Mouse (Mus musculus) spleen, postnatal 10 days (tissue): ENCODE results near the gene Ms4a4c.
"Not testable (repeated sequence)": the region's sequence is repeated elsewhere in the genome, so short reads cannot be mapped to it uniquely, and the experiment has no call there.

Experiments
- DNase-seq, 2 experiments: peaks; one replicate each; pipeline ENCODE4 v3.0.0; 2021 to 2022; ENCODE audit warnings: low spot score in 2 of 2

Ms4a4c gene

DNA sequence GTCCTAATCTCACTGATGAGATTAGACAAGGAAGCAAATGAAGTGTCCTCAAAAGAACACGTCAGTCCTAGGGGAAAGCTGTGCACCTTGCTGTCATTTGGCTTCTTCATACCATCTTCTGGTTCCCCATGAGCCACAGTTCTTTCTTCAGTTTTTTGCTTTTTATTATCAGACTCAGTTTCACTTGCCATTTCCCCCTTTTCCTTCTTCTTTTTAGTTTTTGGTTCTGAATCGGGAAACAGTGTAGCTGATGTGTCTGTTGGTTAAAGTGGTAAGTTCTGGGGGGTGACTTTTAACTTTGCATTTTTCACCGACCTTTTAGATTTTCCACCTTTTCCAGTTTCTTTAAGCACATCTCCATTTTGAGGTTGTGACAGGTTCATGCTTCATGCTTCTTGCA, at the start of gene Ms4a4c:
Gene Ms4a4c (plus strand): TSS at position 244 of the 400 bp plus-strand sequence.
- no peak for DNase-seq

DNA sequence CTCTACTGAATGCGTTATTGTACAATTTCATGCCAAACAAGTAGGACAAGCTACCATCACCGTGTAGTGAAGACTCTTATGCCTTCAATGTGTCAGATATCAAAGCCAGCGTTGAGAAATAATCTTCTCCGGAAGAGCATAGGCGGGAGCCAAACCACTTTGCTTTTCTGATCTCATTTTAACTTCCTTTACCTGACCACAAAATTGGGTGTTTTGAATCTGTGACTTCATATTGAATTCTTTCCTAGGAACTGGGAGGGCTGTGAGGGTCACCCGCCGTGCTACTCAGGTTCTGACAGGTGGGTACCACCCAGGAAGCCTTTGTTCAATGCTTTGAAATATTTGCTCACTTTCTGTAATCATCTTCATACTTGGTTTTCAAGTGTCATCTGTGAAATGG, 48.8 kb upstream of the Ms4a4c start:
- no peak for DNase-seq

DNA sequence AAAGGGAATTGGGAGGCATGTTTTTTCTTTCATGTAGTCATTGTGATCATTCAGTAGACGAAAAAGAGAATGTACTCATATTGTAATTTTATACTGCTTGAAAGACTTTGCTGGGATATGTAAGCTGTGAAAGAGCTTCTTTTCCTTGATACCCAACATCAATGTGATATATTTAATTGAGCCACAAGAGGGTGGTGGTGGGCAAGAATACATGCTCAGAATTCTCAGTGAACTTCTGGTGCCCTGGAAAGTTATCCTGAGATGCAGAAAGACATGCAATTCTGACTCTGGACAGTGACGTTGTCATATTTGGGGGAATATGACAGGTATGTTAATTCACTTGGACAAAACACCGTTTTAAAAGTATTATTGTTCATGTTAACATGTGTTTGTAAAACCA, 44.5 kb upstream of the Ms4a4c start:
- no peak for DNase-seq

DNA sequence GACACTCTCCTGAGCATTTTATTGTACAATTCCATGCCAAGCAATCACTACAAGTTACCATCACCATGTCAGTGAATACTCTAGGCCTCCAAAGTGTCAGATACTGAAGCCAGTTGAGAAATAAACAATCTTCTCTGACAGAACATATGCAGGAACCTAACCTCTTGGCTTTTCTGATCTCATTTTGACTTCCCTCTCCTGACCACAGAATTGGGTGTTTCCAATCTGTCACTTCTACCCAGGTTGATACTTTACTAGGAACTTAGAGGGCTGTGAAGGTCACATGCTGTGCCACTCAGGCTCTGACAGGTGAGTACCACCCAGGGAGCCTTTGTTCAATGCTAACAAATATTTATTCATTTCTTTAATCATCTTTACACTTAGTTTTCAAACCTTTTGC, 42.6 kb upstream of the Ms4a4c start:
- DNase-seq, result no peak

DNA sequence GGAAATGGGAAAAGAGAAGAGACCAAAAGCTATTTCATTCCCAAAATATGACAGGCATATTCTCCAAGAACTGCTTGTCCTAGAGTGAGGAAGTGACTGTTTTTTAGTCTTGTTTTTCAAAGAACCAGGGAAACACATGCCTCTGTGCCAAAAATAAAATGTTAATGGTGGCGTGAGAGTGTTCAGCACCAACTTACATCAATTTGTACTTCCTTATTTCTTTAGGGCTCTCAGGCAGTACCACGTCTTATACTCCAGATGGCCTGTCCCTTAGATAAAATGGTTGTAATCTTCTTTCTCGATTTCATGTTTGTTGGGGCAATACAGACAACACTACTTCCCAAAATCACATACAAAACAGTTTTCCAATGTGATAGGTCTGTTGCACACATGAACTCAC, 36.3 kb upstream of the Ms4a4c start:
- DNase-seq, result no peak

DNA sequence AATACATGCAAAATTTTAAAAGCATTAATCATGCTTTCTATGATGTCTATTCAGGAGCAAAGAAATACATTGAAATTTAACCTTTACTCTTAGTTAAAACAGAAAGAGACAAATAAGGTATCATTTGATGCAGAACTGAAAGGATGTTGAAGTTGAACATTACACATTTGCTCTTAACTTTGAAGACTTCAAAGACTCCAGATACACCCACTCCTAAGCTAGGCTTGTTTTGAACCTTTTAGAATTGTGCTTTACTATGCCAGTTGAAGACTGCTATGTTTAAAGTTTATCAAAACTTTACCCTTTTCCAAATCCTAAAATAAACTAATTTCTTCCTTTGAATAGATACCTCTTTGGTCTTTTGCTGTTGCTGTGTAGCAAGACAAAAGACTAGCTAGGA, 33.4 kb upstream of the Ms4a4c start:
- no peak for DNase-seq

DNA sequence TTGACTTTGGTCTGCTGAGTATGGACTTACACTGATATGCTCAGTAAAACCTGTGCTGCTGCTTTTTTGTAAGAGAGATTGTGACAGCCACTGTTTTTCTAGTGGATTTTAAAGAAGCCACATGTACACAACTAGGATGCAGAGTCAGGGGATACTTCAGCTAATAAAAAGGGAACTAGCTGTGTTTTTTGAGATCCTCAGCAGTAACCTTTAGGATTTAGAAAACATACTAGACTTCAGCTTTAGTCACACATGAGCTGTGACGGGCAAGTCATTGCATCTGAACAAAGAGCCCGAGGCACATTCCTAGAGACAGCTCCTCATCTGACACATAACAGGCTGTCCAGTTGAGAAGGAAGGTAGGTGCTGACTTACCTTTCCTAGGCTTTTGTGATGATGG, 29.3 kb upstream of the Ms4a4c start, which contains the start of gene Ms4a4a:
Gene Ms4a4a (plus strand): TSS at position 251 of the 400 bp plus-strand sequence.
- DNase-seq, result no peak

DNA sequence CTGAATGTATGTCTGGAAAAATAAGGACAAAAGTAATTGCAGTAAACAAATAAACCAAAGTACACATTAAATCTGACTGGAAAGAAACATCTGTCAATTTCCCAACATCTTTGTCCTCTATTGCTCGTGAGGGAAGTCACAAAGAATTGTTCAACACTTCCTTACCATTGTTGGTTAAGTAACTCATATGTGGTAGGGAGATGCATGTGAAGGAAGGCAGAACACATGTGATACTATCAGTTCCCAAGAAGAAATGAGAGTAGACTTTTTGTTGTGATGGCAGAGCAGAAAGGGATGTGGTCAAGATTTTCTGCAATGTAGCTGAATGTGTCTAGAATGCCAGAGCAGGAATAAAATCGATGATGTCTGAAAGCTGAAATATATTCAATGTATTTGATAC, 28.2 kb upstream of the Ms4a4c start:
- DNase-seq, result no peak

DNA sequence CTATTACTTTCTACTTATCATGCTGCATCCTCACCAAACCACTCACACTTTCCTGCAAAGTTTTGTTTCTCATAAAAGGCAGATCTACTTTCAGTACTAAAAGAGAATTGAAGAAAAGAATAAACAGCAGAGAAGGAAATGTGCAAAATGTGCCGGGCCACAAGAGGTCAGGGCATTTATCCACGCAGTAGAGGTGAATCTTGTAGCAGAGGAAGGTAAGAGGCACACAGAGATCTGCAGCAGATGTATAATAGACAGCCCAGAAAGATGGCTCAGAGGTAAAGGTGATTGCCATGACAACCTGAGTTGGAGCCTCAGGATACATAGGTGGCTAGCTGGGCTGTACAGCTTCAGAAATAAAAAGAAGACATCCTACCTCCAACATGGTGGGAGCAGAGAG, 17.5 kb upstream of the Ms4a4c start:
- DNase-seq, result peak in 1 of 2 experiments; percentile 27

DNA sequence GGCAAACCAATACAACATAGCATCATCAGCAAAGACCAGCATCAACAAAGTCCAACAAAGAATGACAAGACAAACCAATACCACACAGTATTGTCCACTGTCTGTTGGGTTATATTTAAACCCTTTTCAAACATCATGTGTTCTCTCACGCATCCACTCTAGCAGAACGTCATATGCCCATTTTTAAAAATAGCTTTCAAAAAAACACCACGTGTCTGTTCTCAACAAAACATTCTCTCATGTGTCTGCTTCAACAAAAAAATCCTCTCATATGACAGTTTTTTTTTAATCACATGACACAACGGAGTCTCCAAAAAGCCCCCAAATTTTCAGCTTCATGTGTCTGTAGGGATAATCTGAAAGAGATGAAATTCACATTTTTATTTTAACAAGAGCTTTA, 16.9 kb upstream of the Ms4a4c start:
- DNase-seq, result no peak

DNA sequence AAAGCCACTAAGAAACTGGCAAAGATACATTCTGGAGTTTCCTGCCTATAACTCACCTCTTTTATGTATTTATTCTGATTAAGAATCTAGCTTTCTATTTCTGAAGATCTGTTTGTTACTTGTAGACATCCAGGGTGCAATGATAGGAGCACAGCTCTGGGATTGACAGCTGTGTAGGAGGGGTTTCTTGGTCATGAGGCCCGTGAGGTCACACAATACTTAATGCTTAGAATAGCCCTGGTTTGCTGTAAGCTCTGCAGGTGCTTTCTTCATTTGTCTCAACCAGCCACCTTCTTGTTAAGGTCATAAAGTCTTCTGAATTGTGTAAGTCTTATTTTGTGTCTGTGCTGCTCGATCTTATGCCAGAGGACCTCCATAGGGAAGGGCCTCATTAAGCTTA, 15.6 kb upstream of the Ms4a4c start:
- DNase-seq, result no peak

DNA sequence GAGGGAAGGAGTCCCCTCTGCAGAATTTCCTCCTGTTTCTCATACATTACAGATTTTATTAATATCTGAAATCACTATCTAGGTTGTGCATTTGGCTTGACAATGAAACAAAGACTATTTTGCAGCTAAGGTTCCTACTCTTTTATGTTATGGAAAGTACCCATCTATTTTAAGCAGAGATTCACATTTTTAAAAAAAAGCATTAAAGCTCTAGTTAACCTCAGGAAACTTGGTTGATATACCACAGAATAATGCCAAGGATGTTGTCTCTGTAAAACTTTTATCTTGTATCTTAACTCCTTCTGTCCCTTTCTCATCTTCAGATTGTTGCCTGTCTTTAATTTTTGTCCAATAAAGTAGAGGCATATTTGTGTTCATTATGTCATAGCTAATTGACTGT, 8.8 kb upstream of the Ms4a4c start:
- DNase-seq, result no peak

DNA sequence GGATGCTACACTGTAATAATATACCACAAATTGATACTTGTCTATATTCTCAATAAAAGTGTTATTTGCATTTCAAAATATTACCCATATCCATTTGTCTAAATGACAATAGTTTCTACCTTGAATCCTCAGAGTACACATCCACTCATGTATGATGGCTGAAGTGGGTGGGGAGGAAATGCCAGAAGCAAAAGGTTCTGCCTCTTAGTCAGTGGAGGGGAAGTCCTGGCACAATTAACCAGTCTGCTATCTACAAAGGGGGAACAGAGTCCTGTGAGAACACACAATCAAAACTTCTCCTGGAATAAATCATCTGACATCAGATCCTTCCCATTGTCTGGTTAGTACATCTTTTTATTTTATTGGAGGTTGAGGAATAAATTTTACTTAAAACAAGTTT, 2.9 kb downstream of the Ms4a4c start:
- DNase-seq, result peak in 1 of 2 experiments; percentile 21

DNA sequence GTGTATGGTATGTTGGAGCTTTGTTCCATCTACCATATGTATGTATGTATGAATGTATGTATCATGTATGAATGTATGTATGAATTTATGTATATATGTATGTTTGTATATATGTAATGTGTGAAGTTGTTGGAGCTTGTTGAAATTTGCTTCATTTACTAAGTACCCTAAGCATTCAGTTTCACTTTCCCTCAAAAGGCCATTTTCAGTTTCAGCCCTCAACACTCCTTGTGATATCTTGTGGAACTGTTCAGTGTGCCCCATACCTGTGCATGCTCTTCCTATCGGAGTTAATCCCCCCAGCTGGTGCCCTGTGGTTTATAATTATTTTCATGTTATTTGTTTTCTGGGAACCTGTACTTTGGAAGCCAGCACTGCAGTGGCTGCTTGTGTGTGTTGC, 4.0 kb downstream of the Ms4a4c start:
- DNase-seq, result no peak

DNA sequence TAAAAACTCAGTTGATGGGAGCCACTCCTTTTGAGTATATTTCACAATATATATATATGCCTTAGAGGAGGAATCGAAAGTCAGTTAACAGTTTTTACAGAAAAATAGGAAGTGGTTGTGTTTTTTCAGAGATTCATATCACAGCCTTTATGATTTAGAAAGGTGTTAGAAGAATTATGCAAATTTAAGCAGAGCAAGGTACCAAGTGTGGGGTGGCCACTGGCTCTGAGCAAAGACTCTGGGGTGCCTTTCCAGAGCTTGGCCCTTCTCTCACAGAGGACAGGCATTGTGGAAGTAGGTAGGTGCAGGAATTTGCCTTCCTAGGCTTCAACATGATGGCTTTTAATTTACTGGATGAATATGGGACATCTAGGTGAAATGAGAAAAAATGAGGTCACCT, 7.1 kb downstream of the Ms4a4c start:
- peak in 1 of 2 experiments; percentile 15 for DNase-seq

DNA sequence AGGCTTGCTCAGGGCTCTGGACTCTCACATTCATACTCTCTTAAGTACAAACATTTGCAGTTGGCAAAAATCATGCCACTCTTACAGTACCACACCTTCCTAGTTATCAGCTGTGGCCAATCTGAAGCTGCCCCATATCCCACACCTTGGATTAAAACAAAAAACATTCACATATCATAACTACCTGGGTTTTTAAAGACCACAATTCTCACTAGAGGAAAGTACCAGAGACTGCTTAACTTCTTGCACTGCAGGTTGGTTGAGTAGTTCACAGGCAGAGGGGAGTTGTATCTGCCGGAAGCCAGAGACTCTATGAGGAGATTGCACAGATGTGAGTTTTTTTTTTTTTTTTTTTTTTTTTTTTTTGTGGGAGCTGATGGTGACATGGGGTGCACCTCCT, 9.5 kb downstream of the Ms4a4c start:
- DNase-seq, result no peak

DNA sequence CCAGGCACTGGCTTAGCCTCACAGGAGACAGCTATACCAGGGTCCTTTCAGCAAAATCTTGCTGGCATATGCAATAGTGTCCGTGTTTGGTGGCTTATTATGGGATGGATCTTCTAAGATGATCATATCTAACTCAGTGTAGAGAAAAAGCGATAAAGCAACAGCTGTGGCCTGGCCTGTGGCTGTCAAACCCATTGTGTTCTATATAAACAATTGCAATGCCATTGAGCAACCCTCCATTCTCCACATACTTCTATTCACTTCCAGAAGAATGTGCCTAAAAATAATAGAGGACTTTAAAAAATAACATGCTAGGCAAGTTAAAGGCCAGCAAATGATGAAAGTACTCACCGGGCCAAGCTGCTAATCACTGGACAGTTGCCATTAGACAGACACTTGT, 11.0 kb downstream of the Ms4a4c start:
- no peak for DNase-seq

DNA sequence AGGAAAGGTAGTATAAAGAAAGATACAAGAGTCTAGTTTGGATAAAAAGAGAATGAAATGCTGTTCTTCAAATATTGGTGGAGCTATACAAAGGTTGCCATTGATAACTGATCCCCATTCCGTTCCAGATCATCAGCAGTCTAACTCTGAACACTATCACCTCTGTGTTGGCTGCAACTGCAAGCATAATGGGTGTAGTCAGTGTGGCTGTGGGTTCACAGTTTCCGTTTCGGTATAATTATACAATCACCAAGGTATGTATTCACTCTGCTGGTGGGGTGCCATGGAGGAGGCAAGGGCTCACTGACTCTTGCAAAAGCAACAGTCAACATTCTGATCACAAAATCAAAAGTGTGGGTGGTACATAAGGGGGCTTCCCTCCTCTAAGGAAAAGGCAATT, 14.3 kb downstream of the Ms4a4c start:
- not testable (repeated sequence) for DNase-seq

DNA sequence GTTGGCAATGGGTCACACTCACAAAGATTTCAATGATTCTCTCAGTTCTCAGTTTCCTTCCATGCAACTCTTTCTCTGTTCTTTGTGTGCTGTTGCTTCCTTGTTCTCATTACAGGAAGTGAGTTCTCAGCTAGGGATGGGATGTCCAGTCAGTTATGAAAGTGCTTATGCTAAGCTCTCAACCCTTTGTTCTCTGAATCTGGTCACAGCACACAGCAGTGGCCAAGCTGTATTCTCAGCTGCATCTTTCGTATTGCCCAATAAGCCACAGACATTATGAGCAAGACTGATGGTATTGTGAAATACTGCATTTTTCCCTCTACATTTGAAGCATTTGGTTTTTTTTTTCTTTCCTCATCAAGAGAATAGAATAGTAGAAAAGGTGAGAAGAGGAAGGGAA, 26.6 kb downstream of the Ms4a4c start:
- not testable (repeated sequence) for DNase-seq

DNA sequence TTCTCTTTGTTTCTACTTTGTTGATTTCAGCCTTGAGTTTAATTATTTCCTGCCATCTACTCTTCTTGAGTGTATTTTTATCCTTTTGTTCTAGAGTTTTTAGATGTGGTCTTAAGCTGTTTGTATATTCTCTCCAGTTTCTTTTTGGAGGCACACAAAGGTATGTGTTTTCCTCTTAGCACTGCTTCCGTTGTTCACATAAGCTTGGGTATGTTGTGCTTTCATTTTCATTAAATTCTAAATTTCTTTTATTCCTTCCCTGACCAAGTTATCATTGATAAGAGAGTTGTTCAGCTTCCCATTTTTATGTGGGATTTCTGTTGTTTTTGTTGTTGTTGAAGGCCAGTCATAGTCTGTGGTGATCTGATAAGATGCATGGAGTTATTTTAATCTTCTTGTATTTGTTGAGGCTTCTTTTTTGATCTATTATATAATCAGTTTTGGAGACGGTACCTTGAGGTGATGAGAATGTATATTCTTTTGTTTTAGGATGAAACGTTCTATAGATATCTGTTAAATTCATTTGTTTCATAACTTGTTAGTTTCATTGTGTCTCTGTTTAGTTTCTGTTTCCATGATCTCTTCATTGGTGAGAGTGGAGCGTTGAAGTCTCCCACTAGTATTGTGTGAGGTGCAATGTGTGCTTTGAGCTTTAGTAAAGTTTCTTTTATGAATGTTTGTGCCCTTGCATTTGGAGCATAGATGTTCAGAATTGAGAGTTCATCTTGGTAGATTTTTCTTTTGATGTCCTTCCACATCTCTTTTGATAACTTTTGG, 30.7 kb downstream of the Ms4a4c start:
- no peak for DNase-seq

DNA sequence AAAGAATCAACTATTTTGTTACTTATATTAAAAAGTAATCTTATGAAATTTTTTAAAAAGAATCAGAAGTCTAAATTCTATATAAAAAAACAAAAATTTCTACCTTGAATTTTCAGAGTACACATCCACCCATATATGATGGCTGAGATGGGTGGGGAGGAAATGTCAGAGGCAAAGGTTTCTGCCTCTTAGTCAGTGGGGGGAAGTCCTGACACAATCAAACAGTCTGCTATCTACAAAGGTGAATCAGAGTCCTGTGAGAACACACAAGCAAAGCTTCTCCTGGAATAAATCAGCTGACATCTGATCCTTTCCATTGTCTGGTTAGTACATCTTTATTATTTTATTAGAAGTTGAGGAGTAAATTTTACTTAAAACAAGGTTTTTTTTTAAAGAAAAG, 38.8 kb downstream of the Ms4a4c start, which contains the start of gene Ms4a4b:
Gene Ms4a4b (plus strand): TSS at position 216 of the 400 bp plus-strand sequence.
- DNase-seq, result no peak

DNA sequence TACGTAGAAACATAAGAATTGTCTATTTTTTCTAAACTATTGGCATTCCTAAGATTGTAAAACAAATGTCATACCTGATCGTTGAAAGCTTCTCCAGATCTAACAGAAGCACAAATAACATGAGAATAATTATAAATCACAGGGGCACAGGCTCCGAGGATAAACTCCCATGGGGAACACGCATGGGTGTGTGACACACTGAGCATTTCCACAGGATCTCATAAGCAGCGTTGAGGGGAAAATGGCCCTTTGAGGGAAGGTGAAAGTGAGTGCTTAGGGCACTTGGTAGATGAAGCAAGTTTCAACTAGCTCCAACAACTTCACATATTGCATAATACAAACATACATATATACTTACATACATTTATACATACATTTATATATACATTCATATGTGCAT, 39.4 kb downstream of the Ms4a4c start:
- no peak for DNase-seq

DNA sequence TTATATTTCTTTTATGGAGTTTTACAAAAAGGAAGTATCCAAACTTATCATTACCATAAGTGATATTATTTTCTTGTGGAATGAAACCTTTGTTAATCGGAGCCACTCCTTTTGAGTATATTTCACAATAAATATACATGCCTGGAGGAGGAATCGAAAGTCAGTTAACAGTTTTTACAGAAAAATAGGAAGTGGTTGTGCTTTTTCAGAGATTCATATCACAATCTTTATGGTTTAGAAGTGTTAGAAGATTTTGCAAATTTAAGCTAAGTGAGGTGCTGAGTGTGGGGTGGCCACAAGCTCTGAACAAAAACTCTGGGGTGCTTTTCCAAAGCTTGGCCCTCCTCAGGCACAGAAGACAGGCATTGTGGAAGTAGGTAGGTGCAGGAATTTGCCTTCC, 42.7 kb downstream of the Ms4a4c start:
- DNase-seq, result no peak

DNA sequence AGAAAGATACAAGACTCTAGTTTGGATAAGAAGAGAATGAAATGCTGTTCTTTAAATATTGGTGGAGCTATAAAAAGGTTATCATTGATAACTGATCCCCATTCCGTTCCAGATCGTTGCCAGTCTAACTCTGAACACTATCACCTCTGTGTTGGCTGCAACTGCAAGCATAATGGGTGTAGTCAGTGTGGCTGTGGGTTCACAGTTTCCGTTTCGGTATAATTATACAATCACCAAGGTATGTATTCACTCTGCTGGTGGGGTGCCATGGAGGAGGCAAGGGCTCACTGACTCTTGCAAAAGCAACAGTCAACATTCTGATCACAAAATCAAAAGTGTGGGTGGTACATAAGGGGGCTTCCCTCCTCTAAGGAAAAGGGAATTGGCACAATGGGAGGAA, 54.5 kb downstream of the Ms4a4c start:
- not testable (repeated sequence) for DNase-seq
